Mouse (Mus musculus) C2C12 (cell line): ENCODE results near the gene Gm6525.

Experiments
- CEBPB ChIP-seq: IDR thresholded peaks from one replicate; pipeline ENCODE4 v1.6.1; 2011; ENCODE audit warnings: low read depth, mild to moderate bottlenecking, control low read depth, moderate library complexity
- CTCF ChIP-seq: IDR thresholded peaks from one replicate; pipeline ENCODE4 v1.5.1; 2011; ENCODE audit not compliant: control insufficient read depth, insufficient read depth, insufficient read length
- MYOG ChIP-seq: IDR thresholded peaks from one replicate; pipeline ENCODE4 v1.6.1; 2011; ENCODE audit not compliant: control insufficient read depth, insufficient read length; ENCODE audit errors: extremely low read depth

DNA sequence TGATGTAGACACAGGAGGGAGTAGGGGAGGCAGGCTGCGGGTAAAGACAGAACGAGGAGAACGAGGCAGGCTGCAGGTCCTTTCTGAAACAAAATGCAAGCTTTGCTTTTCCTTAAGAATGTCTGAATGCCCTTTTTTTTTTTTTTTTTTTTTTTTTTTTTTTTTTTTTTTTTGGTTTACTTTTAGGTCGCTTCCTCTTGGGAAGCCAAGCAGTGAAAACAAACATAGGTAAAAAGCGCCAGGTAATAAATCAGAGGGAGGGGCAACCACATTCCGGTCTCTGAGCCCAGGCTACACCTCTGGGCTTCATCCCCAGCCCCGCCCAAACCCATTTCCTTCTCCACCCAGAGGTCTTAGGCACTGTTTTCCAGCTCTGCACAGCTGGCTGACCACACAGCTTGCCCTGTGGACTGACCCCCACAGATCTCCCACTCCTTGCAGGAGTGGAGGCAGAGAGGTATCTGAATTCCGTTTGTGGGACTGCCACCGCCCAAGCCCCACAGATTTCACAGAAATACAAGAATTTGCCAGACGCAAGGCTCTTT lies 15.8 kb downstream of the Gm6525 start:
- no peak for TF ChIP-seq CTCF
- TF ChIP-seq MYOG = no peak
- TF ChIP-seq CEBPB = no peak
